Mouse (Mus musculus) intestine, embryonic 16.5 days (tissue): ENCODE measurements around the gene Lrch3. TPM values are rescaled to one million over a fixed set of nuclear protein-coding genes. Genes with fewer than 3 reads are reported as not detected.

Source experiments
- ATAC-seq: fragments of 200-750 bp; cut with Nextera tagmentation; 2 replicates; pipeline ENCODE4 v1.8.0; 2017; ENCODE audit warnings: moderate TSS enrichment, moderate library complexity
- H3K27ac ChIP-seq: fragments of 300-500 bp; sonication (generic); 2 replicates; pipeline ENCODE4 v1.5.1; 2014; ENCODE audit warnings: mild to moderate bottlenecking, low read length
- H3K27me3 ChIP-seq: fragments of 300-500 bp; sonication (generic); replicated peaks from 2 replicates; pipeline ENCODE4 v1.6.1; 2014; ENCODE audit warnings: low read length, control low read depth, mixed read lengths; ENCODE audit not compliant: control insufficient read depth, insufficient read depth
- H3K36me3 ChIP-seq: fragments of 300-500 bp; sonication (generic); 2 replicates; pipeline ENCODE4 v1.6.1; 2014; ENCODE audit warnings: low read length, control low read depth; ENCODE audit not compliant: control insufficient read depth, insufficient read depth
- H3K4me1 ChIP-seq: fragments of 300-500 bp; sonication (generic); 2 replicates; pipeline ENCODE4 v1.6.1; 2014; ENCODE audit warnings: low read length, control low read depth, mixed read lengths; ENCODE audit not compliant: control insufficient read depth, insufficient read depth
- H3K4me2 ChIP-seq: fragments of 300-500 bp; sonication (generic); 2 replicates; pipeline ENCODE4 v1.6.1; 2014; ENCODE audit warnings: low read depth, low read length, control low read depth
- H3K4me3 ChIP-seq: fragments of 300-500 bp; sonication (generic); 2 replicates; pipeline ENCODE4 v1.5.1; 2014; ENCODE audit warnings: mild to moderate bottlenecking, low read length
- H3K9ac ChIP-seq: fragments of 300-500 bp; sonication (generic); 2 replicates; pipeline ENCODE4 v1.6.1; 2014; ENCODE audit warnings: low read depth, low read length
- H3K9me3 ChIP-seq: fragments of 300-500 bp; sonication (generic); 2 replicates; pipeline ENCODE4 v1.6.1; 2016; ENCODE audit warnings: low read length, control low read depth; ENCODE audit not compliant: control insufficient read depth
- WGBS: fragments of 180-500 bp; shearing (Covaris S2); extraction: QIAGEN DNeasy Blood & Tissue Kit; methylation state at CpG from one replicate; pipeline ENCODE4 v1.1.7; 2014; 5-methylcytosine and 5-hydroxymethylcytosine counted together
- polyA plus RNA-seq: library from polyadenylated mRNA; unstranded; fragments of >200 nt; fragmentation: Nextera tagmentation; extraction: Ambion mirVana; gene quantifications from 2 replicates; pipeline ENCODE4 v1.2.1, GENCODE M21; 2015

Lrch3 gene
- polyA plus RNA-seq, 1 experiment from 2014 or later, result 10.0 TPM

GRCm38 (mm10) chr16:32877343-32878156, 36.4 kb upstream of the Lrch3 start, which contains the start of the genes Fyttd1 and Rubcn:
Gene Fyttd1 (plus strand): TSS chr16:32877500.
Gene Rubcn (minus strand): TSS chr16:32877766.
- H3K4me3 ChIP-seq, result peak within 1 kb of the TSS; percentile 89
- H3K9me3 ChIP-seq, result no peaks in the 10 kb centered on the region
- peaks cover 18% of the 10 kb centered on the region for H3K4me1 ChIP-seq
- ATAC-seq, result peak; percentile 98
- no peaks in the 10 kb centered on the region for H3K36me3 ChIP-seq
- peak within 1 kb of the TSS; percentile 84 for H3K4me2 ChIP-seq
- H3K9ac ChIP-seq, result peak within 1 kb of the TSS; percentile 91
- H3K27ac ChIP-seq, result peak within 1 kb of the TSS; percentile 92
- H3K27me3 ChIP-seq, result no peaks in the 10 kb centered on the region
- under 1% methylated on average over 69 of the region's 83 CpGs for WGBS

- H3K36me3 ChIP-seq, result no peaks in the 10 kb centered on the region
- H3K9me3 ChIP-seq, result no peaks in the 10 kb centered on the region
- under 1% methylated on average over 31 of the region's 34 CpGs for WGBS
- peak overlapping the region; percentile 61 for H3K27ac ChIP-seq
- H3K9ac ChIP-seq, result peak overlapping the region; percentile 91
- peak; percentile 55; the same call in 1 of the 2 replicates for ATAC-seq
- H3K27me3 ChIP-seq, result no peaks in the 10 kb centered on the region
- H3K4me1 ChIP-seq, result peaks cover 18% of the 10 kb centered on the region
- peak overlapping the region; percentile 89 for H3K4me3 ChIP-seq
- H3K4me2 ChIP-seq, result peak overlapping the region; percentile 84
Observed at GRCm38 (mm10) chr16:32878157-32878598, 35.7 kb upstream of the Lrch3 start.

GRCm38 (mm10) chr16:32878972-32879926, 34.7 kb upstream of the Lrch3 start:
- no peaks in the 10 kb centered on the region for H3K9me3 ChIP-seq
- no peak overlapping the region for H3K27ac ChIP-seq
- no peak for ATAC-seq
- H3K27me3 ChIP-seq, result no peaks in the 10 kb centered on the region
- H3K4me2 ChIP-seq, result peak overlapping the region; percentile 84
- H3K36me3 ChIP-seq, result no peaks in the 10 kb centered on the region
- no peak overlapping the region for H3K9ac ChIP-seq
- H3K4me3 ChIP-seq, result peak overlapping the region; percentile 32
- WGBS, result 75% methylated on average over 14 of the region's 14 CpGs
- peaks cover 18% of the 10 kb centered on the region for H3K4me1 ChIP-seq

GRCm38 (mm10) chr16:32881538-32881937, 32.4 kb upstream of the Lrch3 start:
- H3K4me1 ChIP-seq, result peaks cover 15% of the 10 kb centered on the region
- 76% methylated on average over 7 of the region's 7 CpGs for WGBS
- ATAC-seq, result no peak
- no peak overlapping the region for H3K9ac ChIP-seq
- H3K9me3 ChIP-seq, result no peaks in the 10 kb centered on the region
- no peaks in the 10 kb centered on the region for H3K36me3 ChIP-seq
- H3K4me3 ChIP-seq, result no peak overlapping the region
- no peak overlapping the region for H3K4me2 ChIP-seq
- no peak overlapping the region for H3K27ac ChIP-seq
- H3K27me3 ChIP-seq, result no peaks in the 10 kb centered on the region

GRCm38 (mm10) chr16:32887996-32888395, 25.9 kb upstream of the Lrch3 start:
- H3K9ac ChIP-seq, result no peak overlapping the region
- H3K27ac ChIP-seq, result no peak overlapping the region
- H3K9me3 ChIP-seq, result no peaks in the 10 kb centered on the region
- H3K4me2 ChIP-seq, result no peak overlapping the region
- no peak overlapping the region for H3K4me3 ChIP-seq
- H3K36me3 ChIP-seq, result peaks cover 8% of the 10 kb centered on the region; the same call in 1 of the 2 replicates
- ATAC-seq, result no peak
- 89% methylated on average over 7 of the region's 7 CpGs for WGBS
- no peaks in the 10 kb centered on the region for H3K4me1 ChIP-seq
- H3K27me3 ChIP-seq, result no peaks in the 10 kb centered on the region

GRCm38 (mm10) chr16:32889881-32890280, 24.0 kb upstream of the Lrch3 start:
- Histone ChIP-seq H3K9me3 (no peaks in the 10 kb centered on the region), H3K4me3 (no peak overlapping the region), H3K27ac (no peak overlapping the region), H3K4me1 (no peaks in the 10 kb centered on the region), H3K36me3 (peaks cover 8% of the 10 kb centered on the region; the same call in 1 of the 2 replicates), H3K4me2 (no peak overlapping the region), H3K27me3 (no peaks in the 10 kb centered on the region), H3K9ac (no peak overlapping the region)
- 66% methylated on average over 2 of the region's 2 CpGs for WGBS
- no peak for ATAC-seq

GRCm38 (mm10) chr16:32896126-32896525, 17.8 kb upstream of the Lrch3 start:
- no peak overlapping the region for H3K9ac ChIP-seq
- no peak overlapping the region for H3K27ac ChIP-seq
- H3K4me3 ChIP-seq, result no peak overlapping the region
- H3K36me3 ChIP-seq, result peaks cover 5% of the 10 kb centered on the region; the same call in 1 of the 2 replicates
- peak; percentile 76 for ATAC-seq
- no peaks in the 10 kb centered on the region for H3K9me3 ChIP-seq
- no peaks in the 10 kb centered on the region for H3K4me1 ChIP-seq
- no peak overlapping the region for H3K4me2 ChIP-seq
- H3K27me3 ChIP-seq, result no peaks in the 10 kb centered on the region

GRCm38 (mm10) chr16:32901360-32902050, 12.4 kb upstream of the Lrch3 start:
- ATAC-seq, result no peak
- Histone ChIP-seq H3K9me3 (no peaks in the 10 kb centered on the region), H3K27me3 (no peaks in the 10 kb centered on the region), H3K9ac (no peak overlapping the region), H3K4me2 (no peak overlapping the region), H3K27ac (no peak overlapping the region), H3K4me3 (no peak overlapping the region), H3K4me1 (no peaks in the 10 kb centered on the region), H3K36me3 (no peaks in the 10 kb centered on the region)
- 70% methylated on average over 2 of the region's 2 CpGs for WGBS

- Histone ChIP-seq H3K36me3 (no peaks in the 10 kb centered on the region), H3K4me2 (no peak overlapping the region), H3K9me3 (no peaks in the 10 kb centered on the region), H3K27ac (no peak overlapping the region), H3K4me3 (no peak overlapping the region), H3K4me1 (no peaks in the 10 kb centered on the region), H3K27me3 (no peaks in the 10 kb centered on the region), H3K9ac (no peak overlapping the region)
- WGBS, result 60% methylated on average over 3 of the region's 3 CpGs
- ATAC-seq, result no peak
Observed at GRCm38 (mm10) chr16:32902051-32902428, 11.9 kb upstream of the Lrch3 start.
